Mouse (Mus musculus): ENCODE measurements around the gene Nme7.

DNA sequence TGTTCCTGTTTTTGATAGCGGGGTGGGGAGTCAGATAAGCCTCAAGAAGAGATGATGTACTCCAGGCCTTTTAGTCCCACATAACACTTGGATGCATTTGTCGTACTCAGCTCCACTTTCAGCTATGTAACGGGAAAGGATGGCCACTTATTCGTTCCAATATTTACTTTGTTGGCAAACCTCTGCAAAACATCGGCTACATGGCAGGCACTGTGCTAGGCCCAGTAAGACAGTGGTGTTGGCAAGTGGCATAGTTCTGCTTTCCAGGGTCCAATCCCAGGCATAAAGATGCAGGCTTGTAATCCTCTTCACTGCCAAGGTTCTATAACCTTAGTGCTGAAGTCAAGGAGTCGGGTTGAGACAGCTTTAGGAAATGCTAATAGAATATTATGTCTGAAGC is 170.4 kb downstream of the Nme7 start:
- TF ChIP-seq POLR2A (IDR thresholded peaks at IDR 0.05; ENCODE audit: extremely low read depth, insufficient read depth, low read length) (no peak), CTCF (IDR thresholded peaks at IDR 0.05; ENCODE audit: extremely low read depth, insufficient read depth, low read length) (no peak)
